Mouse (Mus musculus) adrenal gland, postnatal 36 days (tissue): ENCODE results near the gene Dcxr. TPM values are rescaled to one million over a fixed set of nuclear protein-coding genes. Genes with fewer than 3 reads are reported as not detected.

Source experiments
- total RNA-seq, 2 experiments: library from RNA; stranded (reverse); gene quantifications; 2 replicates each; pipeline ENCODE4 v1.2.3; 2021

The Dcxr gene
- total RNA-seq, 2 experiments from 2014 or later = 31.8 to 77.7 TPM

Other genes with a start within 250 kb of the Dcxr start
- 100 to 1,000 TPM; 110 to 111 TPM for gene Mrpl12, start 242.7 kb downstream of the Dcxr start, total RNA-seq
- gene Slc25a10, start 235.4 kb downstream of the Dcxr start, total RNA-seq = 100 to 1,000 TPM; 105 to 115 TPM
- 1 to 10 TPM in 1 of 2 experiments, under 1 TPM in 1; 0.86 to 1.9 TPM for gene Gcgr, start 196.6 kb downstream of the Dcxr start, total RNA-seq
- 10 to 100 TPM; 58.0 to 73.4 TPM for gene Mcrip1, start 177.6 kb downstream of the Dcxr start, total RNA-seq
- gene Ppp1r27, start 176.1 kb downstream of the Dcxr start, total RNA-seq = 1 to 10 TPM in 1 of 2 experiments, under 1 TPM in 1; 0.56 to 1.3 TPM
- gene P4hb, start 154.0 kb downstream of the Dcxr start, total RNA-seq = 100 to 1,000 TPM; 490 to 574 TPM
- 100 to 1,000 TPM; 348 to 361 TPM for gene Arhgdia, start 145.7 kb downstream of the Dcxr start, total RNA-seq
- 10 to 100 TPM; 97.0 to 99.2 TPM for gene Alyref, start 128.9 kb downstream of the Dcxr start, total RNA-seq
- gene Anapc11, start 128.9 kb downstream of the Dcxr start, total RNA-seq = 100 to 1,000 TPM in 1 of 2 experiments, 10 to 100 TPM in 1; 86.0 to 102 TPM
- gene Npb, start 118.8 kb downstream of the Dcxr start, total RNA-seq = 1 to 10 TPM in 1 of 2 experiments, not detected in 1; 1.6 TPM
- 100 to 1,000 TPM; 212 to 312 TPM for gene Pcyt2, start 109.3 kb downstream of the Dcxr start, total RNA-seq
- gene Sirt7, start 102.0 kb downstream of the Dcxr start, total RNA-seq = 10 to 100 TPM; 49.6 to 67.0 TPM
- 10 to 100 TPM; 50.4 to 78.6 TPM for gene Mafg, start 93.7 kb downstream of the Dcxr start, total RNA-seq
- 1 to 10 TPM; 1.1 to 1.5 TPM for gene Pycr1, start 83.5 kb downstream of the Dcxr start, total RNA-seq
- not detected for gene Myadml2, start 79.1 kb downstream of the Dcxr start, total RNA-seq
- gene Notum, start 66.1 kb downstream of the Dcxr start, total RNA-seq = 1 to 10 TPM; 8.5 to 9.8 TPM
- 10 to 100 TPM; 71.1 to 95.1 TPM for gene Aspscr1, start 54.3 kb downstream of the Dcxr start, total RNA-seq
- gene Cenpx, start 13.5 kb downstream of the Dcxr start, total RNA-seq = 10 to 100 TPM; 52.1 to 60.4 TPM
- 10 to 100 TPM; 24.3 to 27.7 TPM for gene Lrrc45, start 13.4 kb downstream of the Dcxr start, total RNA-seq
- gene Rac3, start 5.8 kb downstream of the Dcxr start, total RNA-seq = 10 to 100 TPM in 1 of 2 experiments, 1 to 10 TPM in 1; 8.2 to 17.0 TPM
- 1 to 10 TPM; 5.0 to 7.8 TPM for gene Cbr2, start 4.8 kb upstream of the Dcxr start, total RNA-seq
- gene Hmga1b, start 35.5 kb upstream of the Dcxr start, total RNA-seq = 10 to 100 TPM in 1 of 2 experiments, 1 to 10 TPM in 1; 6.0 to 13.1 TPM
- gene Rfng, start 56.9 kb upstream of the Dcxr start, total RNA-seq = 10 to 100 TPM; 19.2 to 19.7 TPM
- gene Gps1, start 57.0 kb upstream of the Dcxr start, total RNA-seq = 100 to 1,000 TPM; 139 to 142 TPM
- 10 to 100 TPM; 57.2 to 59.6 TPM for gene Dus1l, start 69.1 kb upstream of the Dcxr start, total RNA-seq
- 1,000 to 10,000 TPM; 1,954 to 2,603 TPM for gene Fasn, start 97.3 kb upstream of the Dcxr start, total RNA-seq
- gene Ccdc57, start 205.6 kb upstream of the Dcxr start, total RNA-seq = 10 to 100 TPM; 10.6 to 22.0 TPM
- gene Slc16a3, start 221.2 kb upstream of the Dcxr start, total RNA-seq = 1 to 10 TPM in 1 of 2 experiments, under 1 TPM in 1; 0.89 to 2.1 TPM